Mouse (Mus musculus) hindbrain, postnatal 0 days (tissue): ENCODE results near the gene Cdk19. TPM values are rescaled to one million over a fixed set of nuclear protein-coding genes. Genes with fewer than 3 reads are reported as not detected.

ENCODE experiments used
- ATAC-seq: fragments of 200-750 bp; cut with Nextera tagmentation; 2 replicates; pipeline ENCODE4 v1.8.0; 2017; ENCODE audit warnings: mild to moderate bottlenecking, moderate TSS enrichment, moderate library complexity
- DNase-seq: peaks from one replicate; pipeline ENCODE4 v3.0.0-alpha.2; 2015; ENCODE audit warnings: low spot score
- H3K27ac ChIP-seq: fragments of 300-500 bp; sonication (generic); 2 replicates; pipeline ENCODE4 v1.5.1; 2014; ENCODE audit warnings: mild to moderate bottlenecking
- H3K27me3 ChIP-seq: fragments of 300-500 bp; sonication (generic); 2 replicates; pipeline ENCODE4 v1.6.1; 2014; ENCODE audit warnings: low read length, mixed read lengths; ENCODE audit not compliant: insufficient read depth
- H3K36me3 ChIP-seq: fragments of 300-500 bp; sonication (generic); 2 replicates; pipeline ENCODE4 v1.6.1; 2014; ENCODE audit warnings: low read length, mixed read lengths; ENCODE audit not compliant: insufficient read depth
- H3K4me1 ChIP-seq: fragments of 300-500 bp; sonication (generic); 2 replicates; pipeline ENCODE4 v1.6.1; 2014; ENCODE audit warnings: antibody characterized with exemption, low read length, mixed read lengths; ENCODE audit not compliant: insufficient read depth
- H3K4me2 ChIP-seq: fragments of 300-500 bp; sonication (generic); 2 replicates; pipeline ENCODE4 v1.6.1; 2014; ENCODE audit warnings: low read depth, mild to moderate bottlenecking, low read length, moderate library complexity, mixed read lengths
- H3K4me3 ChIP-seq: fragments of 300-500 bp; sonication (generic); 2 replicates; pipeline ENCODE4 v1.5.1; 2014; ENCODE audit warnings: low read length
- H3K9ac ChIP-seq: fragments of 300-500 bp; sonication (generic); replicated peaks from 2 replicates; pipeline ENCODE4 v1.6.1; 2014; ENCODE audit warnings: mild to moderate bottlenecking, low read length, moderate library complexity, mixed read lengths
- H3K9me3 ChIP-seq: fragments of 300-500 bp; sonication (generic); 2 replicates; pipeline ENCODE4 v1.6.1; 2016; ENCODE audit warnings: low read length, mixed read lengths
- CTCF ChIP-seq: IDR thresholded peaks from 2 replicates; pipeline ENCODE4 v1.5.1; 2016; ENCODE audit warnings: antibody characterized with exemption, control low read depth, low read depth
- WGBS: fragments of 180-500 bp; shearing (Covaris S2); extraction: QIAGEN DNeasy Blood & Tissue Kit; methylation state at CpG from one replicate; pipeline ENCODE4 v1.1.7; 2014; 5-methylcytosine and 5-hydroxymethylcytosine counted together
- polyA plus RNA-seq: library from polyadenylated mRNA; unstranded; fragments of >200 nt; fragmentation: Nextera tagmentation; extraction: Ambion mirVana; gene quantifications from 2 replicates; pipeline ENCODE4 v1.2.1, GENCODE M21; 2015
- total RNA-seq: library from RNA; depleted of rRNA; stranded (reverse); fragments of >200 nt; gene quantifications from 2 replicates; pipeline ENCODE4 v1.2.3, GENCODE M21; 2014

Cdk19 gene
- total and polyA plus RNA-seq, 2 experiments from 2014 or later, result 7.1 to 19.6 TPM

DNA sequence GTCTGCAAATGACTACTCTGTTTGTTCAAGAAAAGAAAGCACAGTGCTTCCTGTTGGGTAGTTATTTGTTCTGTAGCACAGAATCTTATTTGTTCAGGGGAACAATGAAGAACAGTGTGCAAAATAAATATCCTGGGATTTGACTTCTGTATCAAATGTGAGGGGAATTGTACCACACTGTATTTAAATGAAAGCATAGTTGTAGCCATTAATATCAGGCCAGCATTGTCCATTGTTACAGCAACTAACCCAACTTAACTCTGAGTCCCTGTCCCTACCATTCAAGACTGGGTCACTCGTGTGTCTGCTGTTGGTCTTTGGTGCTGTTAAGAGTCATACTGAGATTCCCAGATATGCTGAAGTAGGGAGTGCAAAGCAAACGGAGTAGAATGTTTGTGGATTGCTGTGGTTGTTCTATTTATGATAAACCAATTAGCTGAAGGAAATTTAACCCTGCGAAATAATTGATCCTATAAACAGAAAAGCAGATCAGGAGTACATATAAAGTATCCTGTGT is 106.8 kb downstream of the Cdk19 start:
- DNase-seq, result no peak
- WGBS, result 41% methylated on average over 3 of the region's 3 CpGs
- no peak overlapping the region for H3K4me3 ChIP-seq
- 0 out of 2 replicates have a peak, but pooled peaks have one; percentile 24 for ATAC-seq
- peaks cover 21% of the 10 kb centered on the region for H3K4me1 ChIP-seq
- peak overlapping the region; percentile 51; the same call in 1 of the 2 replicates for H3K27ac ChIP-seq
- no peak overlapping the region for H3K4me2 ChIP-seq
- H3K27me3 ChIP-seq, result no peaks in the 10 kb centered on the region
- no peaks in the 10 kb centered on the region for H3K36me3 ChIP-seq
- no peaks in the 10 kb centered on the region for H3K9me3 ChIP-seq
- TF ChIP-seq CTCF, result no peak
- no peak overlapping the region for H3K9ac ChIP-seq

DNA sequence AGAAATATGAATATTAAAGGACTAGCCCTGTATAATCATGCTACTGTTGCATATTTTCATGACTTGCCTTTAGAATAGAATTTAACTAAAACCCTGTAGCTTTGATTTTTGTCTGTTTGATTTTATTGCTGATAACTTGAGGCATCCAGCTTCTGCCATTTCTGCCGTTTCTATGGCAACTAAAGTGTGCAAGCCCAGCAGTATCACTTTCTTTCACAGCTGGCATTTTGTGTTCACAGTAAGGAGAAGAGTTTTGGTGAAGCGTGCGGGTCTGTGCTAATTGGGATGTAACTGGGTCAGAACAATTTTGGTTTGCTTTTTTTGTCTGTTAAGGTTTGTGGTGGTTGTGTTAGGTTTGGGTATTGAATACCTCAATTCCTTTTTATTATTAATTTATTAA is 107.3 kb downstream of the Cdk19 start:
- ATAC-seq, result 0 out of 2 replicates have a peak, but pooled peaks have one; percentile 40
- Histone ChIP-seq H3K36me3 (no peaks in the 10 kb centered on the region), H3K27me3 (no peaks in the 10 kb centered on the region), H3K4me1 (peaks cover 21% of the 10 kb centered on the region), H3K4me2 (no peak overlapping the region), H3K9ac (no peak overlapping the region), H3K4me3 (no peak overlapping the region), H3K9me3 (no peaks in the 10 kb centered on the region), H3K27ac (0 out of 2 replicates have a peak overlapping the region, but pooled peaks have one; percentile 51)
- TF ChIP-seq CTCF, result no peak
- 20% methylated on average over 3 of the region's 3 CpGs for WGBS
- peak; percentile 72 for DNase-seq

- H3K27ac ChIP-seq, result peak overlapping the region; percentile 28; the same call in 1 of the 2 replicates
- DNase-seq (no peak), ATAC-seq (peak; percentile 27; the same call in 1 of the 2 replicates)
- H3K4me1 ChIP-seq, result peaks cover 21% of the 10 kb centered on the region
- no peak overlapping the region for H3K4me3 ChIP-seq
- H3K4me2 ChIP-seq, result no peak overlapping the region
- no peaks in the 10 kb centered on the region for H3K27me3 ChIP-seq
- H3K9me3 ChIP-seq, result no peaks in the 10 kb centered on the region
- WGBS, result 59% methylated on average over 3 of the region's 3 CpGs
- no peaks in the 10 kb centered on the region for H3K36me3 ChIP-seq
- no peak overlapping the region for H3K9ac ChIP-seq
- no peak for TF ChIP-seq CTCF
Observed at GRCm38 (mm10) chr10:40447295-40447694, 107.9 kb downstream of the Cdk19 start.

DNA sequence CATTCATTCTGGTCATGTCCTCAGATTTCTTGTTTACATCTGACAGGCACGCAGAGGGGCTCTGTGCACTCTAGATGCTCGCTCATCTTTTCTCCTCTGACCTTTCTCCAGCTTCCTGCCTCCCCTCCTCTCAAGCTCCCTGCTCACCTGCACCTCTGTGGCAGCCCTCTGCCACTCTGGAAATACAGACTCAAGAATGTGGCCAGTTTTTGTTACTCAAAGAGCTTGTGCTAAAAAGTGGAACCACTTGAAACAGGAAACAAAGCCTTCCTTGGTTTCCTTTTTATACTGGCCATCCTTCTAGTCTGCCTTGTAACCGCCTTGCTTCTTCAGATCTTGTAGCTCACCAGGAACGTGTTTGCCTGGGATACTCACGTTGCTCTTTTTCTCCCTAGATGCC is 108.6 kb downstream of the Cdk19 start:
- Histone ChIP-seq H3K9me3 (no peaks in the 10 kb centered on the region), H3K4me3 (no peak overlapping the region), H3K36me3 (no peaks in the 10 kb centered on the region), H3K4me2 (no peak overlapping the region), H3K27me3 (no peaks in the 10 kb centered on the region), H3K9ac (no peak overlapping the region), H3K4me1 (peaks cover 21% of the 10 kb centered on the region), H3K27ac (peak overlapping the region; percentile 28; the same call in 1 of the 2 replicates)
- DNase-seq, result no peak
- no peak for TF ChIP-seq CTCF
- 48% methylated on average over 5 of the region's 5 CpGs for WGBS
- ATAC-seq, result no peak

- H3K36me3 ChIP-seq, result no peaks in the 10 kb centered on the region
- H3K27me3 ChIP-seq, result no peaks in the 10 kb centered on the region
- H3K4me2 ChIP-seq, result no peak overlapping the region
- no peak overlapping the region; the same call in 1 of the 2 replicates for H3K27ac ChIP-seq
- H3K4me1 ChIP-seq, result peaks cover 20% of the 10 kb centered on the region
- DNase-seq (no peak), ATAC-seq (no peak)
- no peak for TF ChIP-seq CTCF
- no peaks in the 10 kb centered on the region for H3K9me3 ChIP-seq
- WGBS, result 72% methylated on average over 3 of the region's 3 CpGs
- H3K4me3 ChIP-seq, result no peak overlapping the region
- H3K9ac ChIP-seq, result no peak overlapping the region
Observed at GRCm38 (mm10) chr10:40448444-40448843, 109.1 kb downstream of the Cdk19 start.

GRCm38 (mm10) chr10:40449571-40449970 is 110.2 kb downstream of the Cdk19 start:
- TF ChIP-seq CTCF, result no peak
- Histone ChIP-seq H3K4me3 (no peak overlapping the region), H3K4me1 (peaks cover 18% of the 10 kb centered on the region), H3K27ac (no peak overlapping the region), H3K27me3 (no peaks in the 10 kb centered on the region), H3K4me2 (no peak overlapping the region), H3K9me3 (no peaks in the 10 kb centered on the region), H3K9ac (no peak overlapping the region), H3K36me3 (no peaks in the 10 kb centered on the region)
- ATAC-seq (no peak), DNase-seq (no peak)
- WGBS, result 92% methylated on average over 6 of the region's 6 CpGs

DNA sequence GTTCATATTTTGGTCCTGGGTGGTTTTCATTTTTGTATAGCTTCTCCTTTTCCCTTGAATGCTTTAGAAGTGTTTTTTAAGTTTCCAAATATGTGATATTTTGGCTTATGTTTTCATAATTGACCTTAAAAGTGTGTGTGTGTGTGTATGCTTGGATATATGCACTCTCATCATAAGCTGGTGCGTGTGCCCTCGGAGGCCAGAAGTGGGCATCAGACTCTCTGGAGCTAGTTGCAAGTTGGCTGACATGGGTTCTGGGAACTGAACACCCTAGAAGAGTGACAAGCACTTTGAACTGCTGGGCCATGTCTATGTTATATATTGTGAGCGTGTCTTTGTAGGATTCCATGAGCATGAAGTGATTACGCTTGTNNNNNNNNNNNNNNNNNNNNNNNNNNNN is 110.8 kb downstream of the Cdk19 start:
- no peak overlapping the region for H3K4me3 ChIP-seq
- peaks cover 18% of the 10 kb centered on the region for H3K4me1 ChIP-seq
- no peaks in the 10 kb centered on the region for H3K27me3 ChIP-seq
- WGBS, result 96% methylated on average over 4 of the region's 4 CpGs
- no peaks in the 10 kb centered on the region for H3K9me3 ChIP-seq
- ATAC-seq (no peak), DNase-seq (no peak)
- no peak overlapping the region for H3K9ac ChIP-seq
- no peak overlapping the region for H3K4me2 ChIP-seq
- no peak for TF ChIP-seq CTCF
- H3K36me3 ChIP-seq, result no peaks in the 10 kb centered on the region
- H3K27ac ChIP-seq, result no peak overlapping the region
